Mouse (Mus musculus): ENCODE data around the gene Hip1.

DNA sequence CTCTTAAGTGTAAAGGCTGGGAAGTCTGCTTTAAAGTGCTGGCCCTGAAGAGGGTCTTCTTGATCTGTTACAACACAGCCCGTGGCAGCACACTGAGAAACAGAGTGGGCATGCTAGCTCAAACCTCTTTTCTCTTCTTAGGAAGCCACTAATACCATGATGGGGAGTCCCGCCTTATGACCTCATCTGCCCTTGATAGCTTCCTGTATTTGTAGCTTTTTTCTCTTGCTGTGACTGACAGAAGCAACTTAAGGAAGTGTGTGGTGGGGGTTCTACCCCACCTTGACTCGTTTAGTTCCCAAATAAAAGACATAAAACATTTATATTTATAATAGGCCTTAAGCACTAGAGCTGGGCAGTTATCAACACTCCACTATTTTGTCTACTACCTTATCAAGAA is 6.7 kb upstream of the Hip1 start:
- no peak for TF ChIP-seq CTCF (IDR thresholded peaks at IDR 0.05; ENCODE audit: low read depth)
- no peak for TF ChIP-seq EP300 (optimal IDR thresholded peaks at IDR 0.05)

All from stomach, postnatal 0 days (tissue).